Mouse (Mus musculus) gastrocnemius, postnatal 14 days (tissue): Measurements from ENCODE around the gene Mast4. TPM values are rescaled to one million over a fixed set of nuclear protein-coding genes. Genes with fewer than 3 reads are reported as not detected.

ENCODE experiments used
- DNase-seq: peaks from one replicate; pipeline ENCODE4 v3.0.0; 2021; ENCODE audit warnings: mixed read lengths
- intact Hi-C: fragments of 180-260 bp; cut with DNase I; formaldehyde crosslinking; loops from one replicate; pipeline ENCODE4 v1.15.1; 2025; ENCODE audit warnings: low total_unique reads
- total RNA-seq, 2 experiments: library from RNA; stranded (reverse); gene quantifications; 2 replicates each; pipeline ENCODE4 v1.2.3; 2021

The Mast4 gene
- total RNA-seq, 2 experiments from 2014 or later = 28.0 to 31.2 TPM

GRCm38 (mm10) chr13:103207199-103207598 is 127.1 kb downstream of the Mast4 start:
- intact Hi-C loops = no loop called here

DNA sequence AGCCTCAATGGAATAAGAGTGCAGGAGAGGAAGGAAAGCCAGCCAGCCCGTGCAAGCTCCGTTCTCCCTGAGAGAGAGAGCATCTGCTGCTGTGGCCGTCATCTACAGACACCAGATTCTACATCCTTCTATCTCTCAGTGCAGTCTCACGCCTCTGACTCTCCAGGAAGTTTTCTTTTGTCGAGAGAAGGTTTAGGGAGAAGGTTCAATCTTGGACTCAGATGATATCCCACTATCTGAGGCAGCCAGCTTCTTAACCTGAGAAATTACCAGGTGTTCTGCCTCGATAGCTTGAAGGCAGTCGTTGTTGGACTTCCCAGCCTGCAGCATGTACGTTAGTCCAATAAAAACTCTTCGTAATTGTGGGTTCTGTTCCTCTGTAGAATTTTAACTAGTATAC is 127.7 kb downstream of the Mast4 start:
- DNase-seq = no peak
- intact Hi-C loops = no loop called here

More at GRCm38 (mm10) chr13:103207199-103207598, 127.1 kb downstream of the Mast4 start:
- no peak for DNase-seq

GRCm38 (mm10) chr13:103205191-103205590 is 129.1 kb downstream of the Mast4 start:
- DNase-seq = no peak
- intact Hi-C loops = no loop called here

DNA sequence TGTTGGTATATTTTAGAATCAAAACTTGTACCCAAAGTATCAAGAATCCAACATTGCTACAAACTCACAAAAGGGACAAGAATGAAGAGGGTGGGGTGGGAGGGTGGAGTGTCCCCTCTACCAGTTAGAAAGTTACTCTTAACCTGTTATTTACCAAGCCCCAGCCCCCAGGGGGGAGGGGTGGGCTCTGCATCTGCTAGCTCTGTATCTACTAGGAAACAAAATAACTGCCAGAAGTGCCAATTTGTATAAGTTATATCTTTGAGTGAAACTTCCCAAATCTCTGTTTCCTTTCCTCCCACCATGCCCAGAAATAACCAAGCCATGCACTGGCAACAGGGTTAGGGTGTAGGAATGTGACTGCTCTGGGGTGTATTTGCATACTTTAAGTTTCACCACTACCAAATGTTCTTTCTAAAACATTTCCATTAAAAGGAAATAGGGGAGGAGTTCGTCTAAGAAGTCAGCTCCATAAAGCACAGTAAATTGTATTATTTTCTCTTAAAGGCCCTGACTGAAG is 130.9 kb downstream of the Mast4 start:
- intact Hi-C loops = no loop called here
- DNase-seq = no peak

- DNase-seq = no peak
- intact Hi-C loops = no loop called here
Observed at GRCm38 (mm10) chr13:103201016-103201760, 133.1 kb downstream of the Mast4 start.

DNA sequence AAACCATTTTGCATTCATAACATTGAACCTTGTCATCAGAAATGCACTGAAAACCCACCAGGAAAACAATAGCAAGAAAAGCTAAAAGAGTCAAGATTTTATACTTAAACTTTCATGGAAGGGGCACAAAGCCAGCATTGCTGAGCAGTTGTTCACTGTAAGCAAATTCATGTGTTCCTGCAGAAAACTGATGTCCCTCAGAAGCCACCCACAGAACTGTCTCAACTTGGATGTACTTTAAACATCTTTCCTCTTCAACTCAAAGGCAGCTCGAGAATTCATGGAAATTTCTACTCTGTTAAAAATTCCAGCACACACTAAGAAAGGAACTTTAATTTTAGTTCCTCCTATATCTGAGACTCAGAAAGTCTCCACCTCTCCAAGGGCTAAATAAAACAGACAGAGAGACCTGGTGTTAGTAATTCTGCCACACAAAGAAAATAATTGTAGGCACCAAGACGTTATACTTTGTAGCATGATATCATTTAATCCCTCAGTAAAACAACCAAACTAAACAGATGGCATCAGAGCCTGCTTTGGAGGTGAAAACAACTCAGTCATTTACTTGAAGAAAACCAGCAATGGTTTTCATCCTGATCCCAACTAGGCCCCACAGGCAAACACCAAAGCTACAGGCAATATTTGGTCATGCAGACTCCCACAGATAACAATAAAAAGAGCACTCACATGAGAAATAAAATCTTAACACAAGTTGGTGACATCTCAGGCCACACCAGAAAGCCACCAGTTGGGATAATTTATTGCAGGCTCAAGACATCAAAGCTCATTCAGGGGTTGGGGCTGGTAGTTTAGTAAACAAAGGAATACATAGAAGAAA is 134.3 kb downstream of the Mast4 start:
- no peak for DNase-seq
- intact Hi-C loops = no loop called here

DNA sequence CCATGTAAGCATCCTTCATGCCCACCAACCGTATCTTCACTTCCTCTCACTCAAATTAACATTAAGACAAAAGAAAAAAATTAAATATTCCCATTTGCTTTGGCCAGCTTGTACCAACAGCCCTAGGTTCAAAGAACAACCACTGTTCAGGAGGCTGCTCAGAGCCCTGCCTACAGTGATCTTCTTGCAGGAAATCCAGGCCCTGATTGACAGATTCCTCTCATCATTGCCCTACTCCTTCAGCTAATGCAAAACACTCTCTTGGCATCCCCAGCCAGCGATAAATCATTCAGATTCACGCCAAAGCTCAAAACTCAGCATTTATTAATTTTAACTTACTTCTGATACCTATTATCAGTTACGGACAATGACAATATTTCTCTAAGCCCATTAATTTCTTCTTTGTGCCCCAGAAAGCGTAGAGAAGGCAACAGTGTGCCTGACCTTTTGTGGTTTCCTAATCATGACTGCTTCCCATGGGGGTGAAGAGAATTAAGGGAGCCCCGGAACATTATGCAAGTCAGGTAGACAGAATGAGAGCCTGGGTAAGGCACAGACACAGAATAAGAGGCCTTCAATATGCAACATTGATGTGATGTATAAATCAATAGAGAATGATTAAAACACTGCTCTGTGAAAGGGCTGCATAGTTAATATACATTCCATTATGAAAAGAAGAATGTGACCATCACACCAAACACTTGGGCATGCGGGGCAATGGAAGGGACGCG is 135.9 kb downstream of the Mast4 start:
- intact Hi-C loops = no loop called here

GRCm38 (mm10) chr13:103196307-103196706 is 138.0 kb downstream of the Mast4 start:
- DNase-seq = no peak
- intact Hi-C loops = no loop called here

More for the DNA sequence above, 135.9 kb downstream of the Mast4 start:
- no peak for DNase-seq

DNA sequence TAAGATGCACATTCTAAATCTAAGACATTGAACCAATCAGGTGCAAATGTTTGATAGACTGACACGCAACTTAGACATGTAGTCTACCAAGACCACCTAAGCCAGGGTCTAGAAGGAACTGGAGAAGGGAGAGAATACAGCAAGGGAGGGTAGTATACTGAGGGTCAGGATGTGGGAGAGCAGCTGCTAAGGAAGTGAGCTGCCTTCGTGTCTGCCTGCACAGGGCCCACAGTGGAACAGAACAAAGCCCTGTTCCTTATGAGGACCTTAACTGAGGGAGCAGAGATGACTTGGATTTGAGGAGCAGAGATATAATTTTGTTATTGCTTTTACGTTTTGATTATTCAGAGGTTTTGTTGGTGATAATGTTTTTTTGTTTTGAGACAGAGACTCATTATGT is 138.4 kb downstream of the Mast4 start:
- intact Hi-C loops = no loop called here
- DNase-seq = no peak

- intact Hi-C loops = no loop called here
Observed at GRCm38 (mm10) chr13:103183566-103183965, 150.7 kb downstream of the Mast4 start.

DNA sequence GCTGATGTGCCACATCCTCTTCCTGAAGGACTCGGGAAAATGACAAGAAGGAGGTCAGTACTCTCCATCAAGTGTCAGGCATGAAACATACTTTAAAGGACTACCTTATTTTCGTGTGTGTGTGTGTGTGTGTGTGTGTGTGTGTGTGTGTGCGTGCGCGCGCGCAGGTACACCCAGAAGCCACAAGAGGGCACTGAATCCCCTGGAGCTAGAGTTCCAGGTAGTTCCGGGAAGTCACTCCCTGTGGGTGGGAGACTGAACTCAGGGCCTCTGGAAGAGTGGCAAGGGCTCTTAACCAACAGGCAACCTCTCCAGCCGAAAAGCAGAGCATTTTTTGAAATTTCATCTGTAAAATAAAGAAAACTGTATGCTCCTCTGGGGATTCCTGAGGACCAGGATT is 152.5 kb downstream of the Mast4 start:
- no peak for DNase-seq
- intact Hi-C loops = no loop called here

More at GRCm38 (mm10) chr13:103183566-103183965, 150.7 kb downstream of the Mast4 start:
- no peak for DNase-seq

DNA sequence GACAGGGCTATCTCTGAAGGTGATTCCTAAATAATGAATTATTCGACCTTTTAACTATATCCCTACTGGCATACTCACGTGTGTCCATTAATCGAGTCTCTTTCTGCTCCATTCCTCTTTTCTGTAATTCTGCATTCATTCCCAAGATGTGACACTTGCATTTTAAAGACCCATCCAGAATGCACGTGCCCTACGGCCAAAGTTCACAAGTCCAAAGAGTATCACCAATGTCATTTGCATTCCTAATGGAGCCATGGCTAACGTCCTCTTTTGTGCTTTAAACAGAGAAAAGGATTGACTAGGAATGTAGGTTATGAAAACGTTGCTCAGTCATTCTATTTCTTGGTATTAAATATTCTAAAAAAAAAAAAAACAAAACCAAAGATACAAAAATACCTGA is 157.4 kb downstream of the Mast4 start:
- intact Hi-C loops = loop anchor here (10.0 kb wide), 1 partner anchor 158 kb away; the partner anchor contains the start of gene Mast4
- DNase-seq = no peak

DNA sequence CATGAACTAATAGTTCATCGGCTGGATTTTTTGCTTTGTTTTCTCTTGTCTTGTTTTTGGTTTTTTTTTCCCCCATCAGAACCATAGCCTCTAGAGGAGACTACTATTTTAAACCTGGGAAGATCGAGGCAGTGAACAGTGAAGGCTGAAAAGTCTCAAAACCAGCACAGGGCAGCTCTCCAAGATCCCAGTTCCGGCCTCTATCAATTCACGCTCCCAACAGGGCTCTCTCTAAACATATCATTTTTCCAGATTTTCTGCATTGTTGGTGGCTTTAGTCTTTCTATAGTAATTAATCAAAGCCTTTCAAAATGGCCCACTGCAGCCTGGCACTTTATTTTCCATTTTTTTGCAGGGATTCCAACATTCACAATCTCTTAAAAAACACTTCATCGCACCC is 159.9 kb downstream of the Mast4 start:
- intact Hi-C loops = loop anchor here (10.0 kb wide), 1 partner anchor 160 kb away; the partner anchor contains the start of gene Mast4
- DNase-seq = peak; percentile 19

DNA sequence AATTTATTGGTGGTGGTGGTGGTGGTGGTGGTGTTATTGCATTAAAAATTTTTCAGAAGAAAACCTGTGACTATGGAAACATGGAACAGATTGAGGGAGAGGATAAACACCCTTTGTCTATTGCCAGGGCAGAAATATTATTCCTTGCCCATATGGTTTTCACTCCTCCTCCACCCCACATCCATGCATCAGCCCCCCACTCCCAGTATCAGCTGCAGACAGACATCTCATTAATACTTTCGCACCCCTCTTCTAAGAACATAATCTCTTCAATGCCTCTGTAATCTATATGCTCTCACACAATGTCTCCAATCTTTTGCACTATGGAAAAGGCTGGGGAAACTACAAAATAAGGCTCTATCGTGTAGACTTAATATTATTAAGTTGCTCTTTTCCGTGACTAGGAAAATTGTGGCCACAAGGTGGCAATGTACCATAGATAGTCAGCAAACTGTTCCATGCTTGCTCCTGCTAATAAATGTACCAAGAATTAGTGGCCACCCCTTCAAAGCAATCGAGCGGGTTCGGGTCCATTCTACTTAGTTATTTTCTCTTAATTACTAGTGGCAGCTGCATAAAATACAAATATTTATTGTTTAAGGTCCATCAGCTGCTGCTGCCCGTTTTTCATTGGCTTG is 160.6 kb downstream of the Mast4 start:
- intact Hi-C loops = loop anchor here (10.0 kb wide), 1 partner anchor 161 kb away; the partner anchor contains the start of gene Mast4
- peak; percentile 63 for DNase-seq

GRCm38 (mm10) chr13:103151944-103152343 is 182.4 kb downstream of the Mast4 start:
- intact Hi-C loops = no loop called here
- no peak for DNase-seq

DNA sequence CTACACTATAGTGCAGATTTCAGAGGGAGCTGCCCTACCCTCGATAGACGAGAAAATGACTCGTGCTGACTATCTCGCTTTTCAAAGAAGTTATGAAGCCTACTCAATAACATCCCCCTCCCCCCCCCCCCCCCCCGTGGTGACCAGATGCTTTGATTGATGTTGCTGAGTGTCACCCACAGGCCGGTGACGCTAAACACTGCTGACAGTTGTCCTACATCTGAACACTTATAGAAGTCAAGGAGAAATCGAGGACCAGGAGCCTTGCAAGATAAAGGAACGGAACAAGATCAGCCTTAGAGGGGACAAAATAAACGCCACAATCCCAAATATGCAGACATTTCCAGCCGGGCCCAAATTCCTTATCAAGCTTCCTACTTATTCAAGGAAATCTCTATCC is 183.1 kb downstream of the Mast4 start:
- intact Hi-C loops = no loop called here
- no peak for DNase-seq

- no peak for DNase-seq
- intact Hi-C loops = no loop called here
Observed at GRCm38 (mm10) chr13:103150671-103151070, 183.6 kb downstream of the Mast4 start.

DNA sequence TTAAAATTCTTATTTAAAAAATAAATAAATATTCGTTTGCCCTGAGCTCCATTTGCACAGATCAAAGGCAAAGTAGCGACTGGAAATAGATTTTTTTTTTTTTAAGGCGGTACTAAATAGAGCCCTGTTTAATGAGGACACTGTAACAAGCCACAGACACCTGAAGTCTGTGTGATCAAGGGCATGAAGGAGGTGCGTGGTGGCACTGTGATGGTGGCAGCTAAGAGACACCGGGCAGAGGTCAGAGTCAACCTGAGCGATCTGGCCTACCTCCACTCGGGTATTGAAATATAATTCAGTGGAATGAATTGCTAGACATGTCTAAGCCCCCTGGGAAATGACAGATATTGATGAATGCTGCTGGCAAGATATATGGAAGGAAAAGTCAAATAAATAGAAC is 184.9 kb downstream of the Mast4 start:
- intact Hi-C loops = no loop called here

DNA sequence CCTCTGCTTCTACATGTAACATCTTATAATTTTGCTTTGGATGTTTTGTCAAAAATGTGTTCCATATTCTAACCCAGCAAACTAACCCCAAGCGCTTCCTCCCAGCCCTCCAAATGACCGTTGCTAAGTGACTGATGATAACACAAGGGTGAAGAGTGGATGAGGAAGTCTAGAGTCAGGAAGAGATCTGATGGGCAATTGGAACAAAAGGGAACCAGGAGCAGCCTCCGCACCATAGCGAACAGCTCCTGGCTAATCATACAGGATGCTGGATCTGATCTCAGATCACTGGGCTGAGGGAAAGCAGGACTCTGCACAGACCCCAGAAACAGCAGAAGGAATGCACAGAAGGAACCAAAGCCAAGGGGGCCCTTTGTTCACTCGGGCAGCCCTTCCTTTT is 190.0 kb downstream of the Mast4 start:
- no peak for DNase-seq
- intact Hi-C loops = no loop called here

More for the DNA sequence above, 184.9 kb downstream of the Mast4 start:
- DNase-seq = no peak
